Mouse (Mus musculus) liver, embryonic 14.5 days (tissue): Measurements from ENCODE around the gene Vmn1r10. TPM values are rescaled to one million over a fixed set of nuclear protein-coding genes. Genes with fewer than 3 reads are reported as not detected.

Source experiments
- ATAC-seq: fragments of 200-750 bp; cut with Nextera tagmentation; 2 replicates; pipeline ENCODE4 v1.8.0; 2017; ENCODE audit warnings: moderate number of reproducible peaks, mild to moderate bottlenecking, moderate library complexity; ENCODE audit not compliant: insufficient read depth
- DNase-seq, 3 experiments: peaks; one replicate each; pipeline ENCODE4 v3.0.0-alpha.2; 2012 to 2013; ENCODE audit warnings: low read depth in 3 of 3, low spot score in 3 of 3
- H3K27ac ChIP-seq: fragments of 300-500 bp; sonication (generic); 2 replicates; pipeline ENCODE4 v1.5.1; 2014; ENCODE audit warnings: moderate library complexity, mild to moderate bottlenecking, control low read depth, inconsistent platforms
- H3K27me3 ChIP-seq: fragments of 300-500 bp; sonication (generic); 2 replicates; pipeline ENCODE4 v1.6.1; 2014; ENCODE audit warnings: mild to moderate bottlenecking, low read length, moderate library complexity; ENCODE audit not compliant: control insufficient read depth, insufficient read depth
- H3K36me3 ChIP-seq: fragments of 300-500 bp; sonication (generic); replicated peaks from 2 replicates; pipeline ENCODE4 v1.6.1; 2014; ENCODE audit warnings: low read depth; ENCODE audit not compliant: control insufficient read depth, insufficient read depth
- H3K4me1 ChIP-seq, 2 experiments: fragments of 200-500 bp in 1 of 2; fragments of 300-500 bp in 1 of 2; sonication (generic) in 1 of 2; replicated peaks; 2 replicates each; pipeline ENCODE4 v1.6.1; 2012 to 2014; ENCODE audit warnings: antibody characterized with exemption in 1 of 2, inconsistent platforms in 1 of 2, low read length in 1 of 2; ENCODE audit not compliant: control insufficient read depth in 2 of 2, insufficient read depth in 2 of 2
- H3K4me2 ChIP-seq: fragments of 300-500 bp; sonication (generic); 2 replicates; pipeline ENCODE4 v1.6.1; 2014; ENCODE audit warnings: low read depth, mild to moderate bottlenecking, control low read depth, moderate library complexity
- H3K4me3 ChIP-seq, 2 experiments: fragments of 200-500 bp in 1 of 2; fragments of 300-500 bp in 1 of 2; sonication (generic) in 1 of 2; 2 replicates each; pipeline ENCODE4 v1.5.1; 2012 to 2014; ENCODE audit warnings: low read depth in 2 of 2, low read length in 2 of 2, mild to moderate bottlenecking in 2 of 2, control low read depth in 1 of 2, inconsistent platforms in 1 of 2, moderate library complexity in 1 of 2; ENCODE audit not compliant: insufficient read depth in 1 of 2
- H3K9ac ChIP-seq: fragments of 300-500 bp; sonication (generic); replicated peaks from 2 replicates; pipeline ENCODE4 v1.6.1; 2014; ENCODE audit warnings: mild to moderate bottlenecking, control low read depth, moderate library complexity
- H3K9me3 ChIP-seq: fragments of 300-500 bp; sonication (generic); 2 replicates; pipeline ENCODE4 v1.6.1; 2016; ENCODE audit warnings: low read length, mixed read lengths; ENCODE audit not compliant: control insufficient read depth
- CTCF ChIP-seq: IDR thresholded peaks from 2 replicates; pipeline ENCODE4 v1.5.1; 2016; ENCODE audit warnings: antibody characterized with exemption, low read depth, control low read depth
- EP300 ChIP-seq: IDR thresholded peaks from 2 replicates; pipeline ENCODE4 v1.6.1; 2016; ENCODE audit warnings: antibody characterized with exemption, low read depth
- WGBS: fragments of 180-500 bp; shearing (Covaris S2); extraction: QIAGEN DNeasy Blood & Tissue Kit; methylation state at CpG from one replicate; pipeline ENCODE4 v1.1.7; 2014; ENCODE audit not compliant: insufficient replicate concordance; 5-methylcytosine and 5-hydroxymethylcytosine counted together
- polyA plus RNA-seq, 2 experiments: library from polyadenylated mRNA; depleted of rRNA in 1 of 2; stranded (reverse) in 1 of 2; unstranded in 1 of 2; fragments of >200 nt; fragmentation: Nextera tagmentation in 1 of 2; extraction: Ambion mirVana in 1 of 2; gene quantifications; 2 replicates each; pipeline versions ENCODE4 v1.2.1 to v1.2.3; 2012 to 2014

Gene Vmn1r10
- polyA plus RNA-seq, 2 experiments = not detected

DNA sequence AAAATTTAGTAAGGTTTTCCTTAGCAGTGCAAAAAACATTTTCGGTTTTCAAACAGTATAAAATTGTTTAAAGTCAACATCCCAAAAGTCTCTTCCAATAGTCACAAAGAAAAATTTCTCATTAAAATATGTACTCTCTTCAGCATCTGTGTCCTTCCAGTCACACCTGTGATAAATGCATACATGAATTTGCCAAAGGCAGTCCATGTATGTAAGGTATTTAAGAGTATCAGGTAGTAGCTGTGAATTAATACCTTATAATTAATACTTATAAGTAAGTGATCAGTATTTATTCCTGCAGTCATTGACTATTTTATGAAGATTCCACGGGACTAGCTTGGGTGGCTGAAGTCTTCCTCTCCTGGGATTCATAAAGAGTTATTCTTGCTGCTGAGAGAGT is 47.4 kb downstream of the Vmn1r10 start, which contains the start of gene Vmn1r12:
Gene Vmn1r12, plus strand, starts transcription at position 301 of the 400 bp plus-strand sequence.
- Histone ChIP-seq H3K4me3 (no peak within 1 kb of the TSS), H3K4me2 (no peak within 1 kb of the TSS), H3K9ac (no peak within 1 kb of the TSS), H3K4me1 (no peaks in the 10 kb centered on the region), H3K27ac (no peak within 1 kb of the TSS), H3K9me3 (no peaks in the 10 kb centered on the region), H3K36me3 (no peaks in the 10 kb centered on the region), H3K27me3 (no peaks in the 10 kb centered on the region)
- no peak for ATAC-seq
- TF ChIP-seq EP300 (no peak), CTCF (no peak)
- WGBS = 38% methylated on average over 2 of the region's 2 CpGs
- DNase-seq = no peak

Other genes with a start within 250 kb of the Vmn1r10 start
- gene Nt5c3, start 185.5 kb upstream of the Vmn1r10 start, polyA plus RNA-seq (2012; rRNA removed) = 55.6 and 84.0 TPM in 2 replicates
- gene Nt5c3, start 185.5 kb upstream of the Vmn1r10 start, polyA plus RNA-seq (2014; fragmentation: Nextera tagmentation; extraction: Ambion mirVana) = 255 and 257 TPM in 2 replicates
- gene Vmn1r4, start 185.4 kb upstream of the Vmn1r10 start, polyA plus RNA-seq (2012; rRNA removed) = 0.10 and 0.13 TPM in 2 replicates
- gene Vmn1r4, start 185.4 kb upstream of the Vmn1r10 start, polyA plus RNA-seq (2014; fragmentation: Nextera tagmentation; extraction: Ambion mirVana) = 0.11 and 0.28 TPM in 2 replicates
- not detected in 2 replicates for gene Vmn1r5, start 139.2 kb upstream of the Vmn1r10 start, polyA plus RNA-seq (2012; rRNA removed)
- gene Vmn1r5, start 139.2 kb upstream of the Vmn1r10 start, polyA plus RNA-seq (2014; fragmentation: Nextera tagmentation; extraction: Ambion mirVana) = not detected in 2 replicates
- gene Vmn1r6, start 112.2 kb upstream of the Vmn1r10 start, polyA plus RNA-seq (2012; rRNA removed) = not detected in 2 replicates
- gene Vmn1r6, start 112.2 kb upstream of the Vmn1r10 start, polyA plus RNA-seq (2014; fragmentation: Nextera tagmentation; extraction: Ambion mirVana) = not detected in 2 replicates
- gene Vmn1r7, start 84.1 kb upstream of the Vmn1r10 start, polyA plus RNA-seq (2012; rRNA removed) = not detected in 2 replicates
- gene Vmn1r7, start 84.1 kb upstream of the Vmn1r10 start, polyA plus RNA-seq (2014; fragmentation: Nextera tagmentation; extraction: Ambion mirVana) = not detected in 2 replicates
- not detected in 2 replicates for gene Vmn1r8, start 77.2 kb upstream of the Vmn1r10 start, polyA plus RNA-seq (2012; rRNA removed)
- not detected in 2 replicates for gene Vmn1r8, start 77.2 kb upstream of the Vmn1r10 start, polyA plus RNA-seq (2014; fragmentation: Nextera tagmentation; extraction: Ambion mirVana)
- gene Vmn1r9, start 42.7 kb upstream of the Vmn1r10 start, polyA plus RNA-seq (2012; rRNA removed) = not detected in 2 replicates
- gene Vmn1r9, start 42.7 kb upstream of the Vmn1r10 start, polyA plus RNA-seq (2014; fragmentation: Nextera tagmentation; extraction: Ambion mirVana) = 0.01 TPM in 1 of 2 replicates, not detected in the other
- gene Vmn1r11, start 24.0 kb downstream of the Vmn1r10 start, polyA plus RNA-seq (2012; rRNA removed) = not detected in 2 replicates
- not detected in 2 replicates for gene Vmn1r11, start 24.0 kb downstream of the Vmn1r10 start, polyA plus RNA-seq (2014; fragmentation: Nextera tagmentation; extraction: Ambion mirVana)
- not detected in 2 replicates for gene Vmn1r12, start 47.5 kb downstream of the Vmn1r10 start, polyA plus RNA-seq (2012; rRNA removed)
- not detected in 2 replicates for gene Vmn1r12, start 47.5 kb downstream of the Vmn1r10 start, polyA plus RNA-seq (2014; fragmentation: Nextera tagmentation; extraction: Ambion mirVana)
- not detected in 2 replicates for gene Vmn1r13, start 93.8 kb downstream of the Vmn1r10 start, polyA plus RNA-seq (2012; rRNA removed)
- gene Vmn1r13, start 93.8 kb downstream of the Vmn1r10 start, polyA plus RNA-seq (2014; fragmentation: Nextera tagmentation; extraction: Ambion mirVana) = not detected in 2 replicates
- gene Vmn1r14, start 122.2 kb downstream of the Vmn1r10 start, polyA plus RNA-seq (2012; rRNA removed) = not detected in 2 replicates
- not detected in 2 replicates for gene Vmn1r14, start 122.2 kb downstream of the Vmn1r10 start, polyA plus RNA-seq (2014; fragmentation: Nextera tagmentation; extraction: Ambion mirVana)
- not detected in 2 replicates for gene Vmn1r15, start 148.5 kb downstream of the Vmn1r10 start, polyA plus RNA-seq (2012; rRNA removed)
- gene Vmn1r15, start 148.5 kb downstream of the Vmn1r10 start, polyA plus RNA-seq (2014; fragmentation: Nextera tagmentation; extraction: Ambion mirVana) = not detected in 2 replicates
- gene Vmn1r16, start 220.0 kb downstream of the Vmn1r10 start, polyA plus RNA-seq (2012; rRNA removed) = not detected in 2 replicates
- not detected in 2 replicates for gene Vmn1r16, start 220.0 kb downstream of the Vmn1r10 start, polyA plus RNA-seq (2014; fragmentation: Nextera tagmentation; extraction: Ambion mirVana)